Mouse (Mus musculus): ENCODE measurements at regions not wholly inside any gene's neighbourhood (a gene's known extent, or its start where the extent isn't known, plus 50 kb on each side); places are given as distances from the start of the nearest gene placed in this dataset.

DNA sequence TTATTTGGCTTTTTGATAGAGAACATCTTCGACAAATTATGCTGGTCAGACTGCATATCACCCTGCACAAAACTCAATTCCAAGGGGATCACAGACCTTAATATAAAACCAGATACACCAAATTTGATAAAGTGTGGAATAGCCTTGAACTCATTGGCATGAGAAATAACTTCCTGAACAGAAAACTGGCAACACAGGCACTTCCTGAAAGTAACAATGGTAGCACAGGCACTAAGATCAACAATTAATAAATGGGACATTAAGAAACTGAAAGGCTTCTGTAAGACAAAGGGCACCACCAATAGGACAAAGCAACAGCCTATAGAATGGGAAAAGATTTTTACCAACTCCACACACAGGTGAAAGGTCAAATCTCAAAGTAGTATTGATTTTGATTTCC is 141.5 kb downstream of the Fam198b start:
- WGBS = 94% methylated on average over 1 of the region's 1 CpGs
- Histone ChIP-seq H3K9ac (ENCODE audit: low read depth, low read length) (no peak overlapping the region), H3K9me3 (ENCODE audit: control insufficient read depth, low read length) (no peaks in the 10 kb centered on the region), H3K4me2 (ENCODE audit: low read length) (no peak overlapping the region), H3K27me3 (replicated peaks; ENCODE audit: control insufficient read depth, insufficient read depth, low read length) (no peaks in the 10 kb centered on the region), H3K27ac (ENCODE audit: low read depth, low read length) (no peak overlapping the region), H3K4me3 (ENCODE audit: low read length) (no peak overlapping the region), H3K36me3 (ENCODE audit: control insufficient read depth, insufficient read depth, low read length) (no peaks in the 10 kb centered on the region), H3K4me1 (ENCODE audit: control insufficient read depth, insufficient read depth, low read depth, low read length) (no peaks in the 10 kb centered on the region)
- ATAC-seq = no peak

DNA sequence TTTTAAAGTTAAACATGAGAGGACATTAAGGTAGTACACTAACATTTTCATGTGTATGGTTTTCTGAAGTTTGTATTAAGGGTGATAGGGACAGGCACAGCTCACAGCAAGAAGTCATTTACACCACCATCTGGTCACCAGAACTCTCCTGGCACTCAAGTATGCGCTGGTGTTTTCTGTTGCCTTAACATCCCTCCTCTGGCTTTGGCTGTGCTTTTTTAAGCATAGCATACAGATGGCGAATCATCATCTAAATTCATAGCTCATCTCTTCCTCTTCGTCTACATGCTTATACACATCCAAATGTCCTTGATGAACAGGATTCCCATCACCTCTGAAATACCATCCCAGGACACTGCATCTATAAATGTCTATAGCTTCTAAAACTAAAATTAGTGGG is 148.7 kb downstream of the Fam198b start:
- Histone ChIP-seq H3K27ac (ENCODE audit: low read depth, low read length) (no peak overlapping the region), H3K9me3 (ENCODE audit: control insufficient read depth, low read length) (no peaks in the 10 kb centered on the region), H3K27me3 (replicated peaks; ENCODE audit: control insufficient read depth, insufficient read depth, low read length) (no peaks in the 10 kb centered on the region), H3K4me3 (ENCODE audit: low read length) (no peak overlapping the region), H3K4me1 (ENCODE audit: control insufficient read depth, insufficient read depth, low read depth, low read length) (no peaks in the 10 kb centered on the region), H3K4me2 (ENCODE audit: low read length) (no peak overlapping the region), H3K36me3 (ENCODE audit: control insufficient read depth, insufficient read depth, low read length) (no peaks in the 10 kb centered on the region), H3K9ac (ENCODE audit: low read depth, low read length) (no peak overlapping the region)
- WGBS = 85% methylated on average over 3 of the region's 3 CpGs
- no peak for ATAC-seq

DNA sequence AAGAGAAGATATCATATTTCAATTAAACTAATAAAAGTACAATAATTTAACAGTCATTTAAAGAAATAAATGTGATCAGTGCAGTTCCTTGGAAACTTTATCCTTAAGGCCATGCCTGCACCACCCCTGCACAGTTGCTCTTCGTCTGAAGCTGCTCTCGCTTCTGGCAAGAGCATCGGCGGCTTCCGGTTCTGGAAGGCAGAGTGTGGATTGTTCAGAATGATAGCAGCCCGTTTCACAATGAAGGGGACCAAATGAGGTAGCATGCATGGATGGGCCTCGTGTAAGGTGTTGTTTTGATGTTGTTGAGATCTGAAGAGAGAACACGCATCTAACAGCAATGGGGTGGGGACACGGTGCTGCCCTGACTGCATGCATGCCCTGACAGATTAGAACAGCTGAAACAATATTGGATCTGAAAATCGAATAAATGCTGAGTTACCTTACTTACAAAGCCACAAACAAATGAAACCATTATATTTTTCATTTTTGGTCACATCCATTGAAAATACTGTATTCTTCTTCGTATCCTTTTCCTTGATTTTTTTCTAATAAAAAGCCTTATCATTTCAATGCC is 154.3 kb downstream of the Fam198b start:
- WGBS = 80% methylated on average over 11 of the region's 11 CpGs
- no peaks in the 10 kb centered on the region for H3K27me3 ChIP-seq (replicated peaks; ENCODE audit: control insufficient read depth, insufficient read depth, low read length)
- H3K27ac ChIP-seq (ENCODE audit: low read depth, low read length) = no peak overlapping the region
- H3K4me1 ChIP-seq (ENCODE audit: control insufficient read depth, insufficient read depth, low read depth, low read length) = no peaks in the 10 kb centered on the region
- no peaks in the 10 kb centered on the region for H3K9me3 ChIP-seq (ENCODE audit: control insufficient read depth, low read length)
- no peaks in the 10 kb centered on the region for H3K36me3 ChIP-seq (ENCODE audit: control insufficient read depth, insufficient read depth, low read length)
- no peak for ATAC-seq
- no peak overlapping the region for H3K4me3 ChIP-seq (ENCODE audit: low read length)
- no peak overlapping the region for H3K4me2 ChIP-seq (ENCODE audit: low read length)
- no peak overlapping the region for H3K9ac ChIP-seq (ENCODE audit: low read depth, low read length)

DNA sequence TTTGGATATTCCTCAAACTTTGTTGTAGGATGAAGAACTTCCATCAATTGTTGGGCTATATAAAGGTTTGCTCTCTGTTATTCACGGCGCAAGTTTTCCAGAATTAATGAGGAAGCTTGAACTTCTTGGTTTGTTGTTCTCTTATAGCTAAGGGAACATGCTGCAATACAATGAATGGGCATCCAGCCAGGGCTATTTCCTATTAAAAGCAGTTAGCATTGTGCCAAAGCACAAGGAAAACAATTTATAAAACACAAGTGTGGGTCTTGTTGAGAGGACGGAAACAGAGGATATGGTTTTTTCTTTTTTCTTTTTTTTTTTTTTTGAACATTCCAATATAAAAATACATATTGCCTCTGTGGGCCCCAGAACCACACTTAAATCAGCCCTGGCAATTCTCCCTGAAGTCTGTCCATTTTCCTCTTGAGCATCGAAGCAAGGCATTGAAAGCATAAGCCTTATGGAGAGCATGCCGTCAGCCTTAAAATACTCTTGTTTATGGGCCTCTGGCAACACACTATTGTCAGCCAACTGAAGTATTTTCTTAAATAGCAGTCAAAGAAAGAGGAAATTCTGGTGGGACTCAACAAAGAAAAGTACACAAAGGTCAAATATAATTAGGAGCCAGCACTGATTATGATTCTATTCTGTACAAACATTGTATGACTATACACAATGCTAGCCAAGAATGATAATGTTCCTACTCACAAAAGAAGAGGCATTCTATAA is 158.6 kb downstream of the Fam198b start:
- no peaks in the 10 kb centered on the region for H3K9me3 ChIP-seq (ENCODE audit: control insufficient read depth, low read length)
- no peaks in the 10 kb centered on the region for H3K4me1 ChIP-seq (ENCODE audit: control insufficient read depth, insufficient read depth, low read depth, low read length)
- H3K4me2 ChIP-seq (ENCODE audit: low read length) = no peak overlapping the region
- no peak overlapping the region for H3K9ac ChIP-seq (ENCODE audit: low read depth, low read length)
- ATAC-seq = no peak
- 71% methylated on average over 5 of the region's 5 CpGs for WGBS
- H3K36me3 ChIP-seq (ENCODE audit: control insufficient read depth, insufficient read depth, low read length) = no peaks in the 10 kb centered on the region
- H3K27me3 ChIP-seq (replicated peaks; ENCODE audit: control insufficient read depth, insufficient read depth, low read length) = no peaks in the 10 kb centered on the region
- H3K27ac ChIP-seq (ENCODE audit: low read depth, low read length) = no peak overlapping the region
- no peak overlapping the region for H3K4me3 ChIP-seq (ENCODE audit: low read length)

DNA sequence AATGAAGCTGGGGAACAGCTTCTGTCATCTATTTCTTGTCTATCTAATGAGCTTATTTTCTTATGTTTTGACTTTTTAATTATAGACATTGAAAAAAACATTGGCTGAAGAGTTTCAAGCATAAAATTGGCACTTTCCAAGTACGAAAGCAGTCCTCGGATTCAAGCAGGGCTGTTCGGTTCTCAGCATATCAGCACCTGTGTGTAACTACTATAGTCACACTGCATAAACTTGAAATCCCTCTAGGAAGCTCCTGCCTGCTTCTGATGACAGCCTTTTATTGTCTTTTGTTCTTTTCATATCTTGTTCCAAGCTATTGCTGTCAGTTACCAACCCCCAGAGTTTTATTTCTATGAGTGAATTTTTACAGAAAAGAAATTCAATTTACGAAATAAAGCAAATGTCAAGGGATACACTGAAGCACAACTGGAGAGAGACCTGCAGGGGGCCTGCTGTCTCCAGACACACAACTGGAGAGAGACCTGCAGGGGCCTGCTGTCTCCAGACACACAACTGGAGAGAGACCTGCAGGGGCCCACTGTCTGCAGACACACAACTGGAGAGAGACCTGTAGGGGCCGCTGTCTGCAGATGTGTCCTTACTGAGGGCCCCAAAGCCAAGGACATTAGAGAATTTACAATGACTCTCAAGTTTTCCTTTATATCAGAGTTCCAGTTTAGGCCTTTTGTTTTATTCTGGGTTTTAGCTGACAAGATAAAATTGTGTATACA is 165.3 kb downstream of the Fam198b start:
- no peak overlapping the region for H3K4me3 ChIP-seq (ENCODE audit: low read length)
- H3K27ac ChIP-seq (ENCODE audit: low read depth, low read length) = no peak overlapping the region
- no peak overlapping the region for H3K9ac ChIP-seq (ENCODE audit: low read depth, low read length)
- H3K27me3 ChIP-seq (replicated peaks; ENCODE audit: control insufficient read depth, insufficient read depth, low read length) = no peaks in the 10 kb centered on the region
- H3K4me1 ChIP-seq (ENCODE audit: control insufficient read depth, insufficient read depth, low read depth, low read length) = no peaks in the 10 kb centered on the region
- WGBS = 68% methylated on average over 5 of the region's 5 CpGs
- no peak for ATAC-seq
- no peaks in the 10 kb centered on the region for H3K9me3 ChIP-seq (ENCODE audit: control insufficient read depth, low read length)
- no peak overlapping the region for H3K4me2 ChIP-seq (ENCODE audit: low read length)
- no peaks in the 10 kb centered on the region for H3K36me3 ChIP-seq (ENCODE audit: control insufficient read depth, insufficient read depth, low read length)

DNA sequence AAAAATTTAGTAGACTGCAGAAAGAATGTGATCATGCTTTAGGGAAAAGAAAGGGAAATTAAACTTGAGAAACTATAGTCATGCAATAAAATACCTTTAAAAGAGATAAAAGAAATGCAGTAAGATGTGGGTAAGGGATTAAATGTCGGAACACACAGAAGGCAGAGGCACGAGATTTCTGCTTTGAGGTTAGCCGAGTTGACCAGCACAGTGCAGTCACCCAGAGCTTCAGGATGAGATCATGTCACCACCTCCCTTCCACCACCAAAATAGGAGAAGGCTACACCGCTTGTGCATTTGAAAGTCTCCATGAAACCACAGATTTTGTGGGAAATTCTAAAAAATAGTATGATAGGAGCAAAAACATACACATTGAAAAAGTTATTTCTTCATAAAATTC is 166.6 kb downstream of the Fam198b start:
- no peak overlapping the region for H3K27ac ChIP-seq (ENCODE audit: low read depth, low read length)
- no peaks in the 10 kb centered on the region for H3K9me3 ChIP-seq (ENCODE audit: control insufficient read depth, low read length)
- no peaks in the 10 kb centered on the region for H3K27me3 ChIP-seq (replicated peaks; ENCODE audit: control insufficient read depth, insufficient read depth, low read length)
- no peak overlapping the region for H3K9ac ChIP-seq (ENCODE audit: low read depth, low read length)
- H3K4me2 ChIP-seq (ENCODE audit: low read length) = no peak overlapping the region
- no peak overlapping the region for H3K4me3 ChIP-seq (ENCODE audit: low read length)
- no peaks in the 10 kb centered on the region for H3K36me3 ChIP-seq (ENCODE audit: control insufficient read depth, insufficient read depth, low read length)
- no peak for ATAC-seq
- 81% methylated on average over 4 of the region's 4 CpGs for WGBS
- H3K4me1 ChIP-seq (ENCODE audit: control insufficient read depth, insufficient read depth, low read depth, low read length) = no peaks in the 10 kb centered on the region

DNA sequence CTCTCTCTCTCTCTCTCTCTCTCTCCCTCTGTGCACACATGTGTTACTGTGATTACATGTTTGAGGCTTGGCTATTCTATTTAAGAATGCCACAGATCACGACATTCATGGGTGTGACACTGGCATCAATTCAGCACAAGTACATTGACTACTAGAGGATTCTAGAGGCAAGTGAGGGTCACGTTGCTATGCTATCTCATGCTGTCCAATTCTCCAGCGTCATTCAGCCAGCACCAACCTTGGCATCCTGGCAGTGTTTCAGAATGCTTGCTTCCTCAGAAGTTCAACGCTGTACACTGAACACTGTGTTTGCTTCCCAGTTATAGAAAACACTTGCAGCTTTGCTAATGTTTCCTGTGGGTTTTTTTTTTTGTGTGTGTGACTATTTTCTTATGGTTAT is 167.6 kb downstream of the Fam198b start:
- no peaks in the 10 kb centered on the region for H3K9me3 ChIP-seq (ENCODE audit: control insufficient read depth, low read length)
- ATAC-seq = no peak
- H3K27ac ChIP-seq (ENCODE audit: low read depth, low read length) = no peak overlapping the region
- no peak overlapping the region for H3K4me2 ChIP-seq (ENCODE audit: low read length)
- no peak overlapping the region for H3K9ac ChIP-seq (ENCODE audit: low read depth, low read length)
- H3K36me3 ChIP-seq (ENCODE audit: control insufficient read depth, insufficient read depth, low read length) = no peaks in the 10 kb centered on the region
- H3K4me1 ChIP-seq (ENCODE audit: control insufficient read depth, insufficient read depth, low read depth, low read length) = no peaks in the 10 kb centered on the region
- no peak overlapping the region for H3K4me3 ChIP-seq (ENCODE audit: low read length)
- 65% methylated on average over 4 of the region's 4 CpGs for WGBS
- H3K27me3 ChIP-seq (replicated peaks; ENCODE audit: control insufficient read depth, insufficient read depth, low read length) = no peaks in the 10 kb centered on the region

DNA sequence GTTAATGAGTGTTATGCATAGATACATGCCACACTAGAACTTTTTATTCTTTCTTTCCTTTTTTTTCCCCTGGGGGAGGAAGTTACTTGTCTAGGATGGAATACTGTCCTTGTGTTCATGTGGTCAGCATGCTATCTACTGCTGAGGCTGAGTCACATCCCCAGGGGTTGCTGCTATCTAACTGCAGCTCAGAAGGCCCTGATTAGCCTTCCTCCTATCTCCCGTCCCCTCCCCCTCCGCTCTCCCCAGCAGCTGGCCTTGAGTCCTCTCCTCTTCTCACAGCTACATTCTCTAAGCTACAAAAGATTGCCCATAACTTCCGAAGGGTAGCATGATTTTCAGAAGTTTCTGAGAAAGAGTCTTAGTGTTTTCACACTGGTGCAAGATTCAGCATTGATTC is 168.5 kb downstream of the Fam198b start:
- ATAC-seq = no peak
- H3K9me3 ChIP-seq (ENCODE audit: control insufficient read depth, low read length) = no peaks in the 10 kb centered on the region
- WGBS = 77% methylated on average over 3 of the region's 3 CpGs

DNA sequence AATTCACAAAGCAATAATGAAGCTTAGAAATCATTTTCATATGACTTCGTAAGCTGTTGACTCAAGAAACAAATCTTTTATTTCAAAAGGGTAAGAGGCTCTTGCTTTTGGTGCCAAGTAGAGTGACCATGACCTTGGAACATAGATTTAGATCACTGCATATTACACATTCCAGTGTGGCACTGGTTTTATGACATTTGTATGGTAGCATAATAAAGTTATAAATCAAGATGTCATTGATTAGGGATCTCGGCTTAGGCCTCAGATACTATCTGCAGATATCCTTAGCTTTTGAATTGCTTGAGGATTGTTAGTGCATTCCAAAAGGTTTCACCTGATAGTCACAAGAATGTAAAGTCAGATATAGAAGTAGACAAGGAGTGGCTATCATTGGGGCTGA is 169.1 kb downstream of the Fam198b start:
- Histone ChIP-seq H3K27me3 (replicated peaks; ENCODE audit: control insufficient read depth, insufficient read depth, low read length) (no peaks in the 10 kb centered on the region), H3K27ac (ENCODE audit: low read depth, low read length) (no peak overlapping the region), H3K4me1 (ENCODE audit: control insufficient read depth, insufficient read depth, low read depth, low read length) (no peaks in the 10 kb centered on the region), H3K9me3 (ENCODE audit: control insufficient read depth, low read length) (no peaks in the 10 kb centered on the region), H3K4me3 (ENCODE audit: low read length) (no peak overlapping the region), H3K36me3 (ENCODE audit: control insufficient read depth, insufficient read depth, low read length) (no peaks in the 10 kb centered on the region), H3K4me2 (ENCODE audit: low read length) (no peak overlapping the region), H3K9ac (ENCODE audit: low read depth, low read length) (no peak overlapping the region)
- no peak for ATAC-seq
- WGBS = 94% methylated on average over 2 of the region's 2 CpGs

More for the DNA sequence above, 168.5 kb downstream of the Fam198b start:
- Histone ChIP-seq H3K4me1 (ENCODE audit: control insufficient read depth, insufficient read depth, low read depth, low read length) (no peaks in the 10 kb centered on the region), H3K4me3 (ENCODE audit: low read length) (no peak overlapping the region), H3K9ac (ENCODE audit: low read depth, low read length) (no peak overlapping the region), H3K27me3 (replicated peaks; ENCODE audit: control insufficient read depth, insufficient read depth, low read length) (no peaks in the 10 kb centered on the region), H3K4me2 (ENCODE audit: low read length) (no peak overlapping the region), H3K27ac (ENCODE audit: low read depth, low read length) (no peak overlapping the region), H3K36me3 (ENCODE audit: control insufficient read depth, insufficient read depth, low read length) (no peaks in the 10 kb centered on the region)

Data from hindbrain, embryonic 16.5 days (tissue).